Mouse (Mus musculus): ENCODE data around the gene Mrfap1. TPM values are rescaled to one million over a fixed set of nuclear protein-coding genes. Genes with fewer than 3 reads are reported as not detected.

The Mrfap1 gene
- polyA plus RNA-seq, 1 experiment from 2014 or later = 184 TPM

- H3K4me1 ChIP-seq (replicated peaks) = peaks cover 28% of the 10 kb centered on the region
- no peak overlapping the region for H3K27ac ChIP-seq
- H3K4me3 ChIP-seq (replicated peaks) = no peak overlapping the region
- H3K4me2 ChIP-seq = no peak overlapping the region
- H3K27me3 ChIP-seq = no peaks in the 10 kb centered on the region
- DNase-seq (no peak), ATAC-seq (ENCODE audit: low read depth) (no peak)
- 60% methylated on average over 9 of the region's 9 CpGs for WGBS (ENCODE audit: insufficient replicate concordance)
- H3K9me3 ChIP-seq (replicated peaks) = no peaks in the 10 kb centered on the region
- no peak overlapping the region for H3K9ac ChIP-seq
- H3K36me3 ChIP-seq = peaks cover 2% of the 10 kb centered on the region; the same call in 1 of the 2 replicates
These were observed 46.2 kb downstream of the Mrfap1 start for GRCm38 (mm10) chr5:36750119-36751078.

GRCm38 (mm10) chr5:36748536-36749061, 48.0 kb downstream of the Mrfap1 start, which contains the start of gene Bloc1s4:
Gene Bloc1s4 (minus strand): TSS chr5:36748650.
- H3K9ac ChIP-seq = peak within 1 kb of the TSS; percentile 89
- H3K4me1 ChIP-seq (replicated peaks) = peaks cover 31% of the 10 kb centered on the region
- peak within 1 kb of the TSS; percentile 77 for H3K27ac ChIP-seq
- ATAC-seq (ENCODE audit: low read depth) = peak; percentile 89
- DNase-seq = peak; percentile 81
- H3K9me3 ChIP-seq (replicated peaks) = no peaks in the 10 kb centered on the region
- peak within 1 kb of the TSS; percentile 94 for H3K4me2 ChIP-seq
- WGBS (ENCODE audit: insufficient replicate concordance) = 3% methylated on average over 31 of the region's 31 CpGs
- peaks cover 4% of the 10 kb centered on the region; the same call in 1 of the 2 replicates for H3K36me3 ChIP-seq
- peak within 1 kb of the TSS; percentile 97 for H3K4me3 ChIP-seq (replicated peaks)
- no peaks in the 10 kb centered on the region for H3K27me3 ChIP-seq

GRCm38 (mm10) chr5:36747794-36748535, 48.6 kb downstream of the Mrfap1 start:
- H3K9ac ChIP-seq = peak overlapping the region; percentile 89
- ATAC-seq (ENCODE audit: low read depth) (peak; percentile 78), DNase-seq (no peak)
- H3K9me3 ChIP-seq (replicated peaks) = no peaks in the 10 kb centered on the region
- peak overlapping the region; percentile 94 for H3K4me2 ChIP-seq
- peaks cover 4% of the 10 kb centered on the region; the same call in 1 of the 2 replicates for H3K36me3 ChIP-seq
- peak overlapping the region; percentile 97 for H3K4me3 ChIP-seq (replicated peaks)
- H3K27me3 ChIP-seq = no peaks in the 10 kb centered on the region
- H3K27ac ChIP-seq = peak overlapping the region; percentile 77
- H3K4me1 ChIP-seq (replicated peaks) = peaks cover 31% of the 10 kb centered on the region
- 1% methylated on average over 76 of the region's 76 CpGs for WGBS (ENCODE audit: insufficient replicate concordance)

- 39% methylated on average over 7 of the region's 7 CpGs for WGBS (ENCODE audit: insufficient replicate concordance)
- Histone ChIP-seq H3K4me1 (replicated peaks) (peaks cover 34% of the 10 kb centered on the region), H3K9ac (peak overlapping the region; percentile 89), H3K36me3 (peaks cover 4% of the 10 kb centered on the region; the same call in 1 of the 2 replicates), H3K4me2 (peak overlapping the region; percentile 94), H3K27ac (no peak overlapping the region), H3K27me3 (no peaks in the 10 kb centered on the region), H3K9me3 (replicated peaks) (no peaks in the 10 kb centered on the region), H3K4me3 (replicated peaks) (peak overlapping the region; percentile 97)
- ATAC-seq (ENCODE audit: low read depth) (no peak), DNase-seq (no peak)
These were observed 49.5 kb downstream of the Mrfap1 start for GRCm38 (mm10) chr5:36747071-36747470.

Other genes with a start within 250 kb of the Mrfap1 start
- 9.4 and 10.9 TPM in 2 replicates for gene Tbc1d14, start 203.5 kb downstream of the Mrfap1 start, polyA plus RNA-seq (2015; fragmentation: Nextera tagmentation; extraction: Ambion mirVana)
- 21.9 and 25.3 TPM in 2 replicates for gene D5Ertd579e, start 100.7 kb downstream of the Mrfap1 start, polyA plus RNA-seq (2015; fragmentation: Nextera tagmentation; extraction: Ambion mirVana)
- 15.5 and 16.7 TPM in 2 replicates for gene Bloc1s4, start 48.1 kb downstream of the Mrfap1 start, polyA plus RNA-seq (2015; fragmentation: Nextera tagmentation; extraction: Ambion mirVana)
- 8.2 and 10.5 TPM in 2 replicates for gene Man2b2, start 33.9 kb upstream of the Mrfap1 start, polyA plus RNA-seq (2015; fragmentation: Nextera tagmentation; extraction: Ambion mirVana)
- gene Ppp2r2c, start 71.7 kb upstream of the Mrfap1 start, polyA plus RNA-seq (2015; fragmentation: Nextera tagmentation; extraction: Ambion mirVana) = 0.03 and 0.05 TPM in 2 replicates
- 1.1 and 1.2 TPM in 2 replicates for gene Wfs1, start 192.4 kb upstream of the Mrfap1 start, polyA plus RNA-seq (2015; fragmentation: Nextera tagmentation; extraction: Ambion mirVana)